Mouse (Mus musculus): ENCODE data around the gene Adgrg3. TPM values are rescaled to one million over a fixed set of nuclear protein-coding genes. Genes with fewer than 3 reads are reported as not detected.

The Adgrg3 gene
- total and polyA plus RNA-seq, 3 experiments = 0.08 TPM; not detected in 2

DNA sequence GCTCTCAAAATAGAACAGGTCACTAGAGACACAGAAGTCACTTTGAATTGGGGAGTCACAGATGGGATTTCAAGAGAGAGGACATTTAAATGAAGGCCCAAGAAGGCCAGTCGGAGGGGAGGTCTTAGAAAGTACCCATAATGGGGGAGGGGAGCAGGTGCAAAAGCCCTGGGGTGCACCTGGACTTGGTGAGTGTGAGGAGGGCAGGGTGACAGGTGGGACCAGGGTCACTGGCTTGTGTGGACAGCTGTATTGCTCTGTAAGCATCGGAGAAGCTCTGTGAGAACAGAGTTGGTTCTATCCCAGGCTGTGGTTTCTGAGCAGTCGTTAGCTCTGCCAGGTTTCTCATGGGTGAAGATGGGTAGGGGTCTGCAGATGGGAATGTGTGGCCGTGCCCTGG, 25.5 kb upstream of the Adgrg3 start:
- Histone ChIP-seq H3K4me3 (ENCODE audit: control insufficient read depth in 1 of 2, insufficient read depth in 1 of 2, low read depth in 2 of 2, low read length in 2 of 2) (no peak overlapping the region), H3K9ac (ENCODE audit: control insufficient read depth, low read depth, low read length, poor library complexity, severe bottlenecking) (no peak overlapping the region), H3K9me3 (replicated peaks; ENCODE audit: insufficient read depth, low read length) (no peaks in the 10 kb centered on the region), H3K79me2 (ENCODE audit: control insufficient read depth, insufficient read depth, low read length, poor library complexity) (no peaks in the 10 kb centered on the region), H3K27ac (ENCODE audit: control insufficient read depth, low read depth, low read length) (no peak overlapping the region), H3K27me3 (ENCODE audit: control insufficient read depth in 1 of 2, insufficient read depth in 2 of 2, low read length in 2 of 2) (no peaks in the 10 kb centered on the region), H3K36me3 (ENCODE audit: control insufficient read depth in 1 of 2, insufficient read depth in 2 of 2, low read length in 2 of 2) (no peaks in the 10 kb centered on the region; a peak in 1 of 4 replicates), H3K4me1 (ENCODE audit: control insufficient read depth in 1 of 2, insufficient read depth in 2 of 2, low read length in 2 of 2) (peaks cover 0 to 3% of the 10 kb centered on the region in 2 experiments; a peak in 1 of 4 replicates)
- DNase-seq (ENCODE audit: low read depth, low spot score) = no peak
- TF ChIP-seq ZMIZ1 (IDR thresholded peaks at IDR 0.05; ENCODE audit: low read depth, low read length) (no peak), POLR2AphosphoS5 (IDR thresholded peaks at IDR 0.05; ENCODE audit: borderline replicate concordance, low read depth, low read length) (no peak), MAFK (IDR thresholded peaks at IDR 0.05; ENCODE audit: borderline replicate concordance, low read depth, low read length) (no peak), MYC (IDR thresholded peaks at IDR 0.05; ENCODE audit: low read depth, low read length) (no peak), SMC3 (IDR thresholded peaks at IDR 0.05; ENCODE audit: low read depth, low read length) (no peak), HCFC1 (IDR thresholded peaks at IDR 0.05; ENCODE audit: low read depth, low read length) (no peak), BHLHE40 (IDR thresholded peaks at IDR 0.05; ENCODE audit: borderline replicate concordance, low read depth, low read length) (no peak), ETS1 (IDR thresholded peaks at IDR 0.05; ENCODE audit: low read depth, low read length) (no peak), USF1 (IDR thresholded peaks at IDR 0.05; ENCODE audit: low read depth, low read length) (no peak), CTCF (IDR thresholded peaks at IDR 0.05 in 2 of 3, conservative IDR thresholded peaks at IDR 0.05 in 1 of 3; ENCODE audit: control insufficient read depth in 1 of 3, insufficient read depth in 1 of 3, low read depth in 2 of 3, low read length in 3 of 3, poor library complexity in 1 of 3, severe bottlenecking in 1 of 3) (no peak), GATA1 (IDR thresholded peaks at IDR 0.05; ENCODE audit: low read depth, low read length) (no peak), ZKSCAN1 (IDR thresholded peaks at IDR 0.05; ENCODE audit: low read depth, low read length) (no peak), ELF1 (IDR thresholded peaks at IDR 0.05; ENCODE audit: low read depth, low read length) (no peak), RCOR1 (IDR thresholded peaks at IDR 0.05; ENCODE audit: low read depth, low read length) (no peak), CHD2 (IDR thresholded peaks at IDR 0.05; ENCODE audit: low read length) (no peak)

DNA sequence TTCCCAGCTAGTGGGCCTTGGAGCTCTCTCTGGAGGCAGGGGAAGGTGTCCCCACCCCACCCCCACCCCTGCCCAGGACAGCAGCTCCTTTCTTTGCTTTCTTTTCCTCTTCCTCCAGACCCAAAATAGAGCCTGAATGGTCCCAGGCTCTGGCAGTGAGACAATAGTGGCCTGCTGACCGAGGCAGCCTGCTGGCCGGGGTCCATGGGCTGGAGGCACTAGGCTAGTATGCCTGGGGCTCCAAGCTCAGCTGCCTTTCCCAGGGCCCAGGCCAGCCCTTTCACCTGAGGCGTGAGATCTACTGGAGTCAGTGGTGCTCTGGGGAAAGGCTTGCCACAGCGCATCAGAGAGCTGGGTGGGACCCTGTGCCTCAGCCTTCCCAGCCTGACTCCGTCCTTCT, 25.0 kb upstream of the Adgrg3 start:
- no peaks in the 10 kb centered on the region for H3K9me3 ChIP-seq (replicated peaks; ENCODE audit: insufficient read depth, low read length)
- peaks cover 0 to 3% of the 10 kb centered on the region in 2 experiments; a peak in 1 of 4 replicates for H3K4me1 ChIP-seq (ENCODE audit: control insufficient read depth in 1 of 2, insufficient read depth in 2 of 2, low read length in 2 of 2)
- H3K4me3 ChIP-seq (ENCODE audit: control insufficient read depth in 1 of 2, insufficient read depth in 1 of 2, low read depth in 2 of 2, low read length in 2 of 2) = no peak overlapping the region
- no peak overlapping the region for H3K9ac ChIP-seq (ENCODE audit: control insufficient read depth, low read depth, low read length, poor library complexity, severe bottlenecking)
- H3K79me2 ChIP-seq (ENCODE audit: control insufficient read depth, insufficient read depth, low read length, poor library complexity) = no peaks in the 10 kb centered on the region
- DNase-seq (ENCODE audit: low read depth, low spot score) = no peak
- H3K36me3 ChIP-seq (ENCODE audit: control insufficient read depth in 1 of 2, insufficient read depth in 2 of 2, low read length in 2 of 2) = no peaks in the 10 kb centered on the region; a peak in 1 of 4 replicates
- H3K27ac ChIP-seq (ENCODE audit: control insufficient read depth, low read depth, low read length) = no peak overlapping the region
- TF ChIP-seq MAZ (IDR thresholded peaks at IDR 0.05; ENCODE audit: low read depth, low read length) (no peak), GATA1 (IDR thresholded peaks at IDR 0.05; ENCODE audit: low read depth, low read length) (no peak), MXI1 (IDR thresholded peaks at IDR 0.05; ENCODE audit: low read depth, low read length) (no peak), CHD1 (IDR thresholded peaks at IDR 0.05; ENCODE audit: low read depth, low read length) (no peak), POLR2AphosphoS5 (IDR thresholded peaks at IDR 0.05; ENCODE audit: borderline replicate concordance, low read depth, low read length) (no peak), EP300 (IDR thresholded peaks at IDR 0.05; ENCODE audit: low read depth in 1 of 2, low read length in 2 of 2) (no peak), ETS1 (IDR thresholded peaks at IDR 0.05; ENCODE audit: low read depth, low read length) (no peak), RAD21 (IDR thresholded peaks at IDR 0.05; ENCODE audit: low read depth, low read length) (no peak), UBTF (IDR thresholded peaks at IDR 0.05; ENCODE audit: borderline replicate concordance, insufficient read depth, low read depth, low read length) (no peak), ZKSCAN1 (IDR thresholded peaks at IDR 0.05; ENCODE audit: low read depth, low read length) (no peak), CTCF (IDR thresholded peaks at IDR 0.05 in 2 of 3, conservative IDR thresholded peaks at IDR 0.05 in 1 of 3; ENCODE audit: control insufficient read depth in 1 of 3, insufficient read depth in 1 of 3, low read depth in 2 of 3, low read length in 3 of 3, poor library complexity in 1 of 3, severe bottlenecking in 1 of 3) (no peak), GABPA (IDR thresholded peaks at IDR 0.05; ENCODE audit: low read depth, low read length) (no peak)
- H3K27me3 ChIP-seq (ENCODE audit: control insufficient read depth in 1 of 2, insufficient read depth in 2 of 2, low read length in 2 of 2) = no peaks in the 10 kb centered on the region
